Mouse (Mus musculus): Measurements from ENCODE around the gene Mtfr1l. TPM values are rescaled to one million over a fixed set of nuclear protein-coding genes. Genes with fewer than 3 reads are reported as not detected.
"Not testable (repeated sequence)": the region's sequence is repeated elsewhere in the genome, so short reads cannot be mapped to it uniquely, and the experiment has no call there.

Mtfr1l gene
- polyA plus RNA-seq, 1 experiment from 2014 or later: 125 TPM

DNA sequence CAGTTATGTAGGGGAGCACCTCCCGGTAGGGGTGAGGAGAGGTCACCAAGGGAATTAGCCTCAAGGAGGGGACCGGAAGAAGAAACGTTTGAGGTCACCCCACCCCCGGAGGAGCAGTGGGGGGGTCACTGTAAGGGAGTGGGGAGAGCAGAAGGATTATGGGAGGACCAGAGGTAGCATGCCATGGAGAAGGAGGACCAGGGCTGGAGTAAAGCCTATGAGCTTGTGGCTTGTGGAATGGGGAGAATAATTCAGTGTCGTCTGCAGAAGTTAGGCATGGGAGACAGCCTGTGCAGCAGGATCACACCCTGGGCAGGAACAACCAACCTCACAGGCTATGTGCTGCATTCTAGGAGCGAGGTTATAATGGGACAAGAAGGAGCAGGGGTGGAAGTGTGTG lies 38.0 kb downstream of the Mtfr1l start:
- no peak overlapping the region for H3K27ac ChIP-seq (ENCODE audit: low read depth)
- H3K4me1 ChIP-seq (ENCODE audit: insufficient read depth): peaks cover 5% of the 10 kb centered on the region; the same call in 1 of the 2 replicates
- DNase-seq (no peak), ATAC-seq (ENCODE audit: insufficient read depth) (peak; percentile 59; the same call in 1 of the 2 replicates)
- no peaks in the 10 kb centered on the region for H3K36me3 ChIP-seq (ENCODE audit: insufficient read depth)
- peak overlapping the region; percentile 58 for H3K9ac ChIP-seq
- 10% methylated on average over 6 of the region's 6 CpGs for WGBS
- no peak for TF ChIP-seq CTCF (IDR thresholded peaks at IDR 0.05; ENCODE audit: low read depth)
- peak overlapping the region; percentile 93 for H3K4me2 ChIP-seq
- no peaks in the 10 kb centered on the region for H3K27me3 ChIP-seq (ENCODE audit: insufficient read depth, low read length)
- no peaks in the 10 kb centered on the region for H3K9me3 ChIP-seq (ENCODE audit: low read depth, low read length)
- peak overlapping the region; percentile 48 for H3K4me3 ChIP-seq (ENCODE audit: low read depth, low read length)

DNA sequence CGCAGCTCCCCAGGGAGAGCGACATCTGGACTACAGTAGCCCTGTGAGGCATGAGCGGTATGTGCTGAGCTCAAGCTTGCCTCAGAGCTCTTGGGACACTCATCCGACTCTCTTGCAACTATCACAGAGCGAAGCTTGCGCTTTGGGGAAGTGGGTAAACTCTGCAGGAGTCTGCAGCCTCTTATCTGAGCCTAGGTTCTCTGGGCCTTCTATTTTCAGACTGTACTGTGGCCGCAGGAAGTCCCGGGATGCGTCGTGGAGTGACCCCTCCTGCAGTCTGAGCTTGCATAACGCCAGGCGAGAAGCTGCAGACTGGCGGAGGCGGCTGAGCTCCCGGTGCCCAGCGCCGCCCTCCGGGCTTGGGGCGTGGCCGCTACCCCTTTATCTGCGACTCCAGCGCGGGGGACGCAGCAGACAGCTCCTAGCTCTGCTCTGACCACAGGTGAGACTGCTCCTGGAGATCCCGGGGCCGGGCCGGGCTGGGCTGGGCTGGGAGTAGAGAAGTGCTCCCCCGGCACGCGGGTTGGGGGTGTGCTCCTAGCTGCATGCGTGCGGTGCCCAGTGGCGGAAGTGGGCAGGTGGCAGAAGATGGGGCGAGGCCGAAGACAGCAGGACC lies 38.5 kb downstream of the Mtfr1l start, which contains the start of gene Paqr7:
TSS of gene Paqr7 (plus strand) at position 103 of the 616 bp plus-strand sequence.
- 3% methylated on average over 35 of the region's 35 CpGs for WGBS
- 0 out of 2 replicates have a peak, but pooled peaks have one; percentile 10 for TF ChIP-seq CTCF (IDR thresholded peaks at IDR 0.05; ENCODE audit: low read depth)

DNA sequence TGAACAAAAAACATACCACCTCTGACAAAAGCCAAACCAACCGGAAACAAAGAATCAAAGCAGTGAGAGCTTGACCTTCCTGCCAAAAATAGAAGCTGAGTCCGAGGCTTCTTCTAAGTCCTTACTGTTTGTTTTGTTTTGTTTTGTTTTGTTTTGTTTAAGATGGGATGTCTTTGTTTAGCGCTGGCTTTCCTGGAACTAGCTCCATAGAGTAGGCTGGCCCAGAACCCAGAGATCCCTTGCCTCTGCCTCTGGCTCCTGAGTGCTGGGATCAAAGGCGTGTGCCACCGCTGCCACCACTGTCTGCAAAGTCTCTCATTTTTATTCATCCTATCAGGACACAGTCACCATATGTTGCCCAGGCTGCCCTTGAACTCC lies 39.7 kb downstream of the Mtfr1l start:
- H3K4me2 ChIP-seq: no peak overlapping the region
- H3K9me3 ChIP-seq (ENCODE audit: low read depth, low read length): no peaks in the 10 kb centered on the region
- DNase-seq (no peak), ATAC-seq (ENCODE audit: insufficient read depth) (no peak)
- WGBS: 64% methylated on average over 5 of the region's 5 CpGs
- H3K36me3 ChIP-seq (ENCODE audit: insufficient read depth): no peaks in the 10 kb centered on the region
- peaks cover 5% of the 10 kb centered on the region; the same call in 1 of the 2 replicates for H3K4me1 ChIP-seq (ENCODE audit: insufficient read depth)
- no peak overlapping the region for H3K27ac ChIP-seq (ENCODE audit: low read depth)
- TF ChIP-seq CTCF (IDR thresholded peaks at IDR 0.05; ENCODE audit: low read depth): no peak
- no peak overlapping the region for H3K4me3 ChIP-seq (ENCODE audit: low read depth, low read length)
- no peaks in the 10 kb centered on the region for H3K27me3 ChIP-seq (ENCODE audit: insufficient read depth, low read length)
- no peak overlapping the region for H3K9ac ChIP-seq

More for the DNA sequence above, 38.5 kb downstream of the Mtfr1l start, which contains the start of gene Paqr7:
- Histone ChIP-seq H3K9ac (peak within 1 kb of the TSS; percentile 58), H3K4me1 (ENCODE audit: insufficient read depth) (peaks cover 5% of the 10 kb centered on the region; the same call in 1 of the 2 replicates), H3K4me3 (ENCODE audit: low read depth, low read length) (peak within 1 kb of the TSS; percentile 48), H3K9me3 (ENCODE audit: low read depth, low read length) (no peaks in the 10 kb centered on the region), H3K4me2 (peak within 1 kb of the TSS; percentile 93), H3K27ac (ENCODE audit: low read depth) (peak within 1 kb of the TSS; percentile 59; the same call in 1 of the 2 replicates), H3K36me3 (ENCODE audit: insufficient read depth) (no peaks in the 10 kb centered on the region), H3K27me3 (ENCODE audit: insufficient read depth, low read length) (no peaks in the 10 kb centered on the region)
- DNase-seq: peak; percentile 76
- peak; percentile 67 for ATAC-seq (ENCODE audit: insufficient read depth)

DNA sequence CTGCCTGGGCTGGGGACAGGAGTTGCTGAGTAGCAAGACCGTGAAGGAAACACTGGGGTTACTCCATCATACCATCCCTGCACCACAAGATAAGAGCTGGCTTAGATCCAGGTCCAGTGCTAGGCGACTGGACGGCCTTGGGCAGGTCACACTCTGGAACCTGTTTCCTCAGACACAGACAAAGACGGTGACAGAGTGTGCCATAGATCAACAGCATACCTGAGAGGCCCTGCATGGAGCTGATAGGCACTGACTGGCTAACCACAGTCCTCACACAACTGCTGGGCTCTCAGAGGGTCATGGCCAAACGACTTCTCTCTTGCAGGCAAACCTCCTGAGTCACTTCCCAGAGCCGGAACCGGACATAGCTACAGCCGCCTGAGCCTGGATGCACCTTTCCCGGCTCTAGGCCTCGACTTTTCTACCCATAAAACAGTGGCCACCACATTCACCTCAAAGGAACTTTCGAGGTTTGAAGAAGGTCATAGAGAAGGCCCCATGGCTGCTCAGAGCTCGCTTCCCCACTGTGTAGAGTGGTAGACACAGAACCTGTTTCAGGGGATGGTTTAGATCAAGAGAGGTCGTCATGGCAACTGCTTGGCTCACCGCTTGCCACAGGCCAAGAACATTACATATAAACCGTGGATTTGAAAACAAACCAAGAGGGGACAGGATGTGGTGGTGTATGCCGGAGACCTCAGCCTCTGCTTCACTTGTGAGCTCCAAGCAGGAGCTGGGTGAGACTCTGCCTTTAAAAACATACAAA lies 40.2 kb downstream of the Mtfr1l start:
- no peak overlapping the region for H3K27ac ChIP-seq (ENCODE audit: low read depth)
- no peak overlapping the region for H3K9ac ChIP-seq
- no peaks in the 10 kb centered on the region for H3K9me3 ChIP-seq (ENCODE audit: low read depth, low read length)
- no peak for TF ChIP-seq CTCF (IDR thresholded peaks at IDR 0.05; ENCODE audit: low read depth)
- no peaks in the 10 kb centered on the region for H3K36me3 ChIP-seq (ENCODE audit: insufficient read depth)
- no peak for ATAC-seq (ENCODE audit: insufficient read depth)
- no peaks in the 10 kb centered on the region for H3K27me3 ChIP-seq (ENCODE audit: insufficient read depth, low read length)
- H3K4me1 ChIP-seq (ENCODE audit: insufficient read depth): peaks cover 5% of the 10 kb centered on the region; the same call in 1 of the 2 replicates
- H3K4me2 ChIP-seq: no peak overlapping the region
- 54% methylated on average over 16 of the region's 16 CpGs for WGBS
- no peak overlapping the region for H3K4me3 ChIP-seq (ENCODE audit: low read depth, low read length)
- peak; percentile 38 for DNase-seq

DNA sequence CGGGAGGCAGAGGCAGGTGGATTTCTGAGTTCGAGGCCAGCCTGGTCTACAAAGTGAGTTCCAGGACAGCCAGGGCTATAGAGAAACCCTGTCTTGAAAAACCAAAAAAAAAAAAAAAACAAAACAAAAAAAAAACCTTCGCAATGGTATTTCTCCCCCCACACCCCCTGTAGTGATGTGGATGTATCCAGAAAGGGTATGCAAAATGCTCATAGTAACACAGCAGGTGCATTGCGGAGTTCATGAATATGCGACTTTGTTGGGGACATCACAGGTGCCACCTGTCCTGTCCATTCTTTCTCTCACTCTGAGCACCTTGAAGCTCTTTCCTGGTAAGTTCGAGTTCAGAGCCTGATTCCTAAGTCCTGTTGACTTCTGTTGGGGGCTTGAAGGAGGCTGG lies 41.0 kb downstream of the Mtfr1l start:
- H3K4me1 ChIP-seq (ENCODE audit: insufficient read depth); H3K27me3 ChIP-seq (ENCODE audit: insufficient read depth, low read length); H3K27ac ChIP-seq (ENCODE audit: low read depth); ATAC-seq (ENCODE audit: insufficient read depth); H3K4me2 ChIP-seq; H3K36me3 ChIP-seq (ENCODE audit: insufficient read depth); H3K9me3 ChIP-seq (ENCODE audit: low read depth, low read length); DNase-seq; H3K9ac ChIP-seq; H3K4me3 ChIP-seq (ENCODE audit: low read depth, low read length): not testable (repeated sequence)
- WGBS: 89% methylated on average over 6 of the region's 6 CpGs

DNA sequence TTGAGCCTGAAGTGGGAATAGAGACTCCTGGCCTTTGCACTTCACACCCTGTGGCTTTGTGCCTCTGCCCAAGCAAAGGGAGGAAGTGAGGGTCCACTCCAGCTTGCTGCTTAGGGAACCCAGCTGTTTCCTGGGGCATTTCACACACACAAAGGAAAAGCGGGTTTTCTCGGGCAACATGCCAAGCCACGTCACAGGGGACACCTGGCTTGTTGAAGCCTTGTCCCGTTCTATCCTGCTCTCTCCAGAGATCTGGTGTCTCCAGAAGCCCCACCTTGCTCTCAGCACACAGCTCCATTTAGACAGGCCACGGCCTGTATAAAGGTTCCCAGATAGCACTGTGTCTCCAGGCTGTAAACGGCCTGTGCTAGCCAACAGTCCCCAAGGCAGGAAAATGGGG lies 43.5 kb downstream of the Mtfr1l start:
- TF ChIP-seq CTCF (IDR thresholded peaks at IDR 0.05; ENCODE audit: low read depth): no peak
- H3K27me3 ChIP-seq (ENCODE audit: insufficient read depth, low read length): no peaks in the 10 kb centered on the region
- H3K4me3 ChIP-seq (ENCODE audit: low read depth, low read length): no peak overlapping the region
- no peak overlapping the region for H3K4me2 ChIP-seq
- ATAC-seq (ENCODE audit: insufficient read depth): 0 out of 2 replicates have a peak, but pooled peaks have one; percentile 26
- no peak overlapping the region for H3K9ac ChIP-seq
- DNase-seq: peak; percentile 50
- H3K27ac ChIP-seq (ENCODE audit: low read depth): no peak overlapping the region
- H3K9me3 ChIP-seq (ENCODE audit: low read depth, low read length): no peaks in the 10 kb centered on the region
- H3K4me1 ChIP-seq (ENCODE audit: insufficient read depth): peaks cover 8% of the 10 kb centered on the region; the same call in 1 of the 2 replicates
- WGBS: 52% methylated on average over 6 of the region's 6 CpGs
- H3K36me3 ChIP-seq (ENCODE audit: insufficient read depth): no peaks in the 10 kb centered on the region
